ENCODE assay signal across 26 mouse cellular contexts in genomic region chr15:93416300-93416699, GRCm38 (mm10). TPM values are rescaled to one million over a fixed set of nuclear protein-coding genes. Genes with fewer than 3 reads are reported as not detected.
DNase-seq lines count a peak whose midpoint lies in the region; ATAC-seq and TF ChIP-seq lines count a peak whose summit lies in the region.
"Had no signal": no experiment of that assay in that cellular context is flagged by ENCODE, and none has a peak within 500 bp of the region (broad histone marks: within the 10 kb centered on the region; RNA-seq: fewer than 3 reads in every experiment).

No protein-coding gene starts in this region.

- H3K27me3 ChIP-seq in lung, postnatal 0 days (replicated peaks; ENCODE audit: insufficient read depth, low read length) = no peaks in the 10 kb centered on the region
- no peaks in the 10 kb centered on the region for H3K27me3 ChIP-seq in hindbrain, embryonic 10.5 days (ENCODE audit: insufficient read depth, poor library complexity, severe bottlenecking)
- H3K27me3 ChIP-seq: embryonic facial prominence, embryonic 12.5 days; heart, embryonic 13.5 days; hindbrain, embryonic 15.5 days; midbrain, embryonic 12.5 days; neural tube, embryonic 12.5 days had no signal

- no peaks in the 10 kb centered on the region for H3K4me1 ChIP-seq in lung, postnatal 0 days (ENCODE audit: insufficient read depth, low read depth, low read length)
- no peaks in the 10 kb centered on the region for H3K4me1 ChIP-seq in hindbrain, embryonic 10.5 days (replicated peaks)
- H3K4me1 ChIP-seq: embryonic facial prominence, embryonic 12.5 days; heart, embryonic 13.5 days; hindbrain, embryonic 15.5 days; midbrain, embryonic 12.5 days; neural tube, embryonic 12.5 days had no signal

- TF ChIP-seq CTCF in lung, postnatal 0 days (IDR thresholded peaks at IDR 0.05) = no peak

- H3K36me3 ChIP-seq in lung, postnatal 0 days (ENCODE audit: insufficient read depth, low read length) = no peaks in the 10 kb centered on the region
- peaks cover 66% of the 10 kb centered on the region for H3K36me3 ChIP-seq in hindbrain, embryonic 10.5 days

- peak; percentile 59 for ATAC-seq in lung, postnatal 0 days
- ATAC-seq: CD4-positive, CD25-positive, alpha-beta regulatory T cell, adult 4 months; forebrain, embryonic 14.5 days; inflammation-experienced regulatory T-cells, adult 6 months had no signal

- intact Hi-C loops in heart, postnatal 25 days (cut with DNase I) = no loop called here

- 0 out of 2 replicates have a peak overlapping the region, but pooled peaks have one; percentile 14 for H3K27ac ChIP-seq in lung, postnatal 0 days (ENCODE audit: low read length)
- H3K27ac ChIP-seq in hindbrain, embryonic 10.5 days = no peak overlapping the region
- H3K27ac ChIP-seq: embryonic facial prominence, embryonic 12.5 days; heart, embryonic 13.5 days; hindbrain, embryonic 15.5 days; liver, embryonic 14.5 days; midbrain, embryonic 12.5 days; neural tube, embryonic 12.5 days had no signal

- peak; percentile 10 to 26 for DNase-seq in heart, adult 18-20 months
- DNase-seq in heart, postnatal 25 days (ENCODE audit: low spot score) = no peak
- DNase-seq in ovary, postnatal 36 days (ENCODE audit: low spot score) = peak; percentile 7
- DNase-seq in ovary, postnatal 14 days (ENCODE audit: low spot score) = no peak
- peak; percentile 61 for DNase-seq in lung, postnatal 0 days (ENCODE audit: low spot score)
- DNase-seq in testis, postnatal 10 days (ENCODE audit: low spot score) = no peak
- DNase-seq in hindbrain, embryonic 10.5 days (ENCODE audit: low spot score) = no peak
- DNase-seq: cerebellum, adult 11 months; cerebellum, adult 9-11 months; embryo, embryonic 11 days; gastrocnemius, postnatal 25 days; kidney, adult 11 months; kidney, postnatal 14 days; liver; right cerebral cortex, postnatal 14 days; thymus, postnatal 14 days had no signal

- H3K9me3 ChIP-seq in lung, postnatal 0 days (ENCODE audit: low read length) = no peaks in the 10 kb centered on the region
- H3K9me3 ChIP-seq in hindbrain, embryonic 10.5 days = no peaks in the 10 kb centered on the region
- H3K9me3 ChIP-seq: embryonic facial prominence, embryonic 12.5 days; heart, embryonic 13.5 days; hindbrain, embryonic 15.5 days; midbrain, embryonic 12.5 days; neural tube, embryonic 12.5 days had no signal

- H3K4me2 ChIP-seq in lung, postnatal 0 days (replicated peaks; ENCODE audit: low read depth, low read length) = no peak overlapping the region
- H3K4me2 ChIP-seq: embryonic facial prominence, embryonic 12.5 days; heart, embryonic 13.5 days; hindbrain, embryonic 15.5 days; midbrain, embryonic 12.5 days; neural tube, embryonic 12.5 days had no signal

- H3K9ac ChIP-seq in lung, postnatal 0 days (replicated peaks; ENCODE audit: low read depth) = no peak overlapping the region
- H3K9ac ChIP-seq: embryonic facial prominence, embryonic 12.5 days; heart, embryonic 13.5 days; hindbrain, embryonic 15.5 days; liver, embryonic 14.5 days; midbrain, embryonic 12.5 days; neural tube, embryonic 12.5 days had no signal

- no peak overlapping the region for H3K4me3 ChIP-seq in lung, postnatal 0 days (ENCODE audit: low read depth, low read length)
- no peak overlapping the region for H3K4me3 ChIP-seq in hindbrain, embryonic 10.5 days
- H3K4me3 ChIP-seq: embryonic facial prominence, embryonic 12.5 days; heart, embryonic 13.5 days; hindbrain, embryonic 15.5 days; midbrain, embryonic 12.5 days; myocyte; neural tube, embryonic 12.5 days had no signal

- TF ChIP-seq EP300 in lung, postnatal 0 days (IDR thresholded peaks at IDR 0.05) = no peak

- 51% methylated on average over 6 of the region's 6 CpGs for WGBS in lung, postnatal 0 days
- 88% methylated on average over 6 of the region's 6 CpGs for WGBS in hindbrain, embryonic 10.5 days

RNA-seq across cellular contexts. Expression of gene Pphln1, which starts 18.1 kb away (rescaled TPM):
- 10 to 100 TPM; 20.2 to 25.9 TPM for total RNA-seq in heart, adult 18-20 months (2021)
- total RNA-seq in heart, postnatal 25 days (2021) = 10 to 100 TPM; 19.2 to 22.0 TPM
- polyA plus RNA-seq in lung, postnatal 0 days (2015; fragmentation: Nextera tagmentation; extraction: Ambion mirVana) = 22.3 and 25.9 TPM in 2 replicates
- polyA plus RNA-seq in hindbrain, embryonic 10.5 days (2016; fragmentation: Nextera tagmentation; extraction: Ambion mirVana) = 86.0 and 95.9 TPM in 2 replicates

RNA-seq across cellular contexts. Expression of gene Zcrb1, which starts 18.2 kb away (rescaled TPM):
- total RNA-seq in heart, adult 18-20 months (2021) = 100 to 1,000 TPM in 1 of 2 experiments, 10 to 100 TPM in 1; 99.5 to 103 TPM
- 10 to 100 TPM; 85.7 to 87.2 TPM for total RNA-seq in heart, postnatal 25 days (2021)
- polyA plus RNA-seq in lung, postnatal 0 days (2015; fragmentation: Nextera tagmentation; extraction: Ambion mirVana) = 101 and 118 TPM in 2 replicates
- 155 and 158 TPM in 2 replicates for polyA plus RNA-seq in hindbrain, embryonic 10.5 days (2016; fragmentation: Nextera tagmentation; extraction: Ambion mirVana)

Comparison
In these comparisons a context has a peak if more than half of its experiments do, and no peak if none do; other contexts are left out.
1. DNase-seq: peak in heart, adult 18-20 months (2 of 2), ovary, postnatal 36 days (single experiment) and lung, postnatal 0 days (single experiment); none in heart, postnatal 25 days (single experiment), ovary, postnatal 14 days (single experiment), testis, postnatal 10 days (single experiment) and hindbrain, embryonic 10.5 days (single experiment).